ENCODE assay signal across 25 mouse cellular contexts in the genomic region with DNA sequence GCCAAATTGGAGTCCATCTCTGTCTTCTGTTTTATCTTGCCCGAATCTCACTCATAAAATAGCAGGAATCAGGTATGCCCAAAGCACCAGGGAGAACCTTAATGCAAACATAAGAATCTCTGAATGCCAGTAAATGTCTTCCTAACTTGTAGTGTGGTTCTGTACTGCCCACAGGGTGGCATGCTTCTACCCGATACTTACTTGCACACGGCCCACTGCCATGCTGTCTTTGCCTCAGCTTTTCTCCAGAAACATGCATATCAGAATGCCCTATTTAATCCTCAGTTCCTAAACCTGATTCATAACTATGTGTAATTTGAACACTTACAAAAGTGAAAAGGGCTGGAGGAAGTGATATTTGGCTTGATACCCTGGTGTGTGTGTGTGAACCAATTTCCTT. TPM values are rescaled to one million over a fixed set of nuclear protein-coding genes. Genes with fewer than 3 reads are reported as not detected.
DNase-seq lines count a peak whose midpoint lies in the region; ATAC-seq and TF ChIP-seq lines count a peak whose summit lies in the region.
"Had no signal": no experiment of that assay in that cellular context is flagged by ENCODE, and none has a peak within 500 bp of the region (broad histone marks: within the 10 kb centered on the region; RNA-seq: fewer than 3 reads in every experiment).

No protein-coding gene starts in this region.

- H3K4me3 ChIP-seq in gastrocnemius, adult 2 months, result no peak overlapping the region
- H3K4me3 ChIP-seq in left cerebral cortex, adult 2 months, result no peak overlapping the region
- H3K4me3 ChIP-seq in bone marrow, adult 2 months (replicated peaks; ENCODE audit: control insufficient read depth, low read depth, low read length), result no peak overlapping the region
- H3K4me3 ChIP-seq: forebrain, embryonic 15.5 days; limb, embryonic 12.5 days; liver, embryonic 12.5 days; midbrain, embryonic 12.5 days; neural tube, embryonic 12.5 days had no signal

- no peak for TF ChIP-seq POLR2A in bone marrow, adult 2 months (IDR thresholded peaks at IDR 0.05; ENCODE audit: borderline replicate concordance, control insufficient read depth, low read depth, low read length)

- no peak for DNase-seq in gastrocnemius, adult 2 months
- no peak for DNase-seq in gastrocnemius, postnatal 14 days
- no peak for DNase-seq in left cerebral cortex, adult 2 months (ENCODE audit: extremely low spot score in 1 of 2, low spot score in 2 of 2)
- no peak for DNase-seq in left cerebral cortex, postnatal 4 days
- no peak for DNase-seq in lung, postnatal 14 days
- no peak for DNase-seq in lung, postnatal 4 days
- DNase-seq: cerebellum, adult 8-10 months; cerebellum, postnatal 36 days; gastrocnemius, postnatal 25 days; heart, postnatal 4 days; lung, adult 2 months; lung, postnatal 36 days; thymus, adult 2 months; thymus, postnatal 4 days had no signal

- WGBS in bone marrow, adult 2 months, result 47% methylated on average over 3 of the region's 3 CpGs

- H3K4me1 ChIP-seq in bone marrow, adult 2 months (ENCODE audit: control insufficient read depth, insufficient read depth, low read length), result peaks cover 4% of the 10 kb centered on the region; the same call in 1 of the 2 replicates
- H3K4me1 ChIP-seq: forebrain, embryonic 15.5 days; limb, embryonic 12.5 days; liver, embryonic 12.5 days; midbrain, embryonic 12.5 days; neural tube, embryonic 12.5 days had no signal

- H3K27ac ChIP-seq in gastrocnemius, adult 2 months, result no peak overlapping the region
- H3K27ac ChIP-seq in left cerebral cortex, adult 2 months, result no peak overlapping the region
- H3K27ac ChIP-seq in bone marrow, adult 2 months (ENCODE audit: control insufficient read depth, insufficient read depth, low read depth, low read length, poor library complexity), result no peak overlapping the region
- H3K27ac ChIP-seq: forebrain, embryonic 15.5 days; hindbrain, embryonic 14.5 days; limb, embryonic 12.5 days; liver, embryonic 12.5 days; midbrain, embryonic 12.5 days; neural tube, embryonic 12.5 days had no signal

- TF ChIP-seq CTCF in gastrocnemius, adult 2 months (IDR thresholded peaks at IDR 0.05), result peak; percentile 41
- peak; percentile 5; the same call in 1 of the 2 replicates for TF ChIP-seq CTCF in left cerebral cortex, adult 2 months (IDR thresholded peaks at IDR 0.05)
- peak; percentile 46; the same call in 1 of the 2 replicates for TF ChIP-seq CTCF in bone marrow, adult 2 months (IDR thresholded peaks at IDR 0.05; ENCODE audit: control insufficient read depth, insufficient read depth, low read length)

- ATAC-seq in megakaryocyte progenitor cell, adult 5-6 weeks (replicated peaks; ENCODE audit: poor library complexity), result peak; percentile 38
- ATAC-seq: forebrain, embryonic 15.5 days; intestine, embryonic 16.5 days; liver, embryonic 12.5 days; Patski had no signal

- intact Hi-C loops in gastrocnemius, adult 2 months (cut with DNase I), result no loop called here
- intact Hi-C loops in gastrocnemius, postnatal 14 days (cut with DNase I; ENCODE audit: low total_unique reads), result no loop called here
- intact Hi-C loops in left cerebral cortex, adult 2 months (cut with DNase I), result no loop called here
- intact Hi-C loops in left cerebral cortex, postnatal 4 days (cut with DNase I), result no loop called here

RNA-seq across cellular contexts. Expression of gene Mrc1, which starts 22.7 kb away (rescaled TPM):
- 10 to 100 TPM in 1 of 2 experiments, 1 to 10 TPM in 1; 5.4 to 10.9 TPM for total RNA-seq in gastrocnemius, adult 2 months (2021)
- total RNA-seq in gastrocnemius, postnatal 14 days (2021), result 10 to 100 TPM; 25.7 to 26.4 TPM
- total RNA-seq in left cerebral cortex, adult 2 months (2021), result 1 to 10 TPM; 5.3 to 6.1 TPM
- total RNA-seq in left cerebral cortex, postnatal 4 days (2021), result 10 to 100 TPM; 10.7 to 12.3 TPM
- 7.9 and 13.4 TPM in 2 replicates for polyA plus RNA-seq in bone marrow, adult 2 months (2011; ENCODE audit: insufficient read depth, insufficient read length, low replicate concordance, missing spikeins)
- total RNA-seq in megakaryocyte progenitor cell, adult 5-6 weeks (2015), result 0.85 and 1.4 TPM in 2 replicates
- 1.4 and 2.1 TPM in 2 replicates for total RNA-seq in megakaryocyte progenitor cell, adult 5-6 weeks (2017)
- polyA plus RNA-seq: G1E had no signal
